Mouse (Mus musculus) liver, adult 2 months (tissue): ENCODE data around the gene Mark3. TPM values are rescaled to one million over a fixed set of nuclear protein-coding genes. Genes with fewer than 3 reads are reported as not detected.

Experiments used
- DNase-seq: peaks from one replicate; pipeline ENCODE4 v3.0.0-alpha.2; 2011; ENCODE audit warnings: low read depth, low spot score; ENCODE audit errors: extremely low read depth
- H3K27ac ChIP-seq: fragments of 200-500 bp; replicated peaks from 2 replicates; pipeline ENCODE4 v1.5.1; 2012; ENCODE audit warnings: low read depth, mild to moderate bottlenecking, control low read depth, inconsistent platforms, low read length; ENCODE audit not compliant: insufficient read depth
- H3K27me3 ChIP-seq: fragments of 200-500 bp; 2 replicates; pipeline ENCODE4 v1.6.1; 2012; ENCODE audit warnings: mild to moderate bottlenecking, moderate library complexity, low read length, inconsistent platforms; ENCODE audit not compliant: control insufficient read depth, insufficient read depth
- H3K36me3 ChIP-seq: fragments of 200-500 bp; 2 replicates; pipeline ENCODE4 v1.6.1; 2012; ENCODE audit warnings: low read length, inconsistent platforms; ENCODE audit not compliant: control insufficient read depth, insufficient read depth
- H3K4me1 ChIP-seq: fragments of 200-500 bp; 2 replicates; pipeline ENCODE4 v1.6.1; 2011; ENCODE audit warnings: low read length; ENCODE audit not compliant: control insufficient read depth, insufficient read depth
- H3K4me3 ChIP-seq: fragments of 200-500 bp; 2 replicates; pipeline ENCODE4 v1.5.1; 2011; ENCODE audit warnings: low read depth, mild to moderate bottlenecking, control low read depth, low read length, moderate library complexity; ENCODE audit not compliant: insufficient read depth
- H3K79me2 ChIP-seq: fragments of 200-500 bp; 2 replicates; pipeline ENCODE4 v1.6.1; 2012; ENCODE audit warnings: inconsistent platforms, mild to moderate bottlenecking, low read length, moderate library complexity; ENCODE audit not compliant: control insufficient read depth, insufficient read depth
- H3K9ac ChIP-seq: fragments of 200-500 bp; 2 replicates; pipeline ENCODE4 v1.6.1; 2012; ENCODE audit warnings: low read depth, mild to moderate bottlenecking, control low read depth, inconsistent platforms, low read length
- CTCF ChIP-seq: fragments of 200-500 bp; IDR thresholded peaks from 2 replicates; pipeline ENCODE4 v1.5.1; 2011; ENCODE audit warnings: low read depth, low read length, control low read depth
- POLR2A ChIP-seq: fragments of 200-500 bp; IDR thresholded peaks from 2 replicates; pipeline ENCODE4 v1.6.1; 2011; ENCODE audit warnings: low read length, control low read depth; ENCODE audit not compliant: insufficient read depth; ENCODE audit errors: extremely low read depth
- WGBS: fragments of 180-500 bp; shearing (Covaris S2); methylation state at CpG from one replicate; pipeline ENCODE4 v1.1.7; 2018; 5-methylcytosine and 5-hydroxymethylcytosine counted together
- polyA plus RNA-seq: library from polyadenylated mRNA; depleted of rRNA; stranded (reverse); fragments of >200 nt; gene quantifications from 2 replicates; pipeline ENCODE4 v1.2.3, GENCODE M21; 2012
- total RNA-seq: library from RNA; depleted of rRNA; stranded (reverse); fragments of >200 nt; gene quantifications from 2 replicates; pipeline ENCODE4 v1.2.3, GENCODE M21; 2014

Mark3 gene
- total and polyA plus RNA-seq, 2 experiments = 15.9 to 30.9 TPM

DNA sequence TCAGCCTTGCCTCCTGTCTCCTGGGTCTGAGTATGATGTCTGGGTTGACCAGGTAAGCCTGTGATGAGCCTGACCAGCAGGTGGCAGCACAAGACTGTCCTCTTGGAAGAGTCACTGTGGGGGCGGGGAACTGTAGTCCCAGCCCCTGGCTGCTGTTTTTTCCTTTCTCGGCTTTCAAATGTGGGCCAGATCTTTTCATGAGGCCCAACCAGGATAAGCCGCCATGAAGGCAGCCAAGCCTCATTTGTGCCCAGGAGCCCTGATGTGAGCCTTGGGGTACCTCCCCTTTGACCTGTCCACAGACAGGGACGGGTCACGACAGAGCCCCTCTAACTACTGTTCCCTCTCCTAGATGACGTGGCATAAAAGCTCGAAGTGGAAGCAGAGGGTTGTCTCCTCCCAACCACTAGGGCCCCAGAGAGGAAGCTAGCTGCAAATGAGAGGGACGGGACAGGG lies 94.2 kb downstream of the Mark3 start:
- peaks cover 12% of the 10 kb centered on the region for H3K4me1 ChIP-seq
- H3K27ac ChIP-seq = peak overlapping the region; percentile 32
- no peaks in the 10 kb centered on the region for H3K79me2 ChIP-seq
- H3K9ac ChIP-seq = peak overlapping the region; percentile 9; the same call in 1 of the 2 replicates
- DNase-seq = peak; percentile 67
- peak; percentile 98 for TF ChIP-seq CTCF
- no peak for TF ChIP-seq POLR2A
- peaks cover 16% of the 10 kb centered on the region for H3K27me3 ChIP-seq
- no peak overlapping the region for H3K4me3 ChIP-seq
- H3K36me3 ChIP-seq = no peaks in the 10 kb centered on the region
- WGBS = 11% methylated on average over 8 of the region's 8 CpGs

DNA sequence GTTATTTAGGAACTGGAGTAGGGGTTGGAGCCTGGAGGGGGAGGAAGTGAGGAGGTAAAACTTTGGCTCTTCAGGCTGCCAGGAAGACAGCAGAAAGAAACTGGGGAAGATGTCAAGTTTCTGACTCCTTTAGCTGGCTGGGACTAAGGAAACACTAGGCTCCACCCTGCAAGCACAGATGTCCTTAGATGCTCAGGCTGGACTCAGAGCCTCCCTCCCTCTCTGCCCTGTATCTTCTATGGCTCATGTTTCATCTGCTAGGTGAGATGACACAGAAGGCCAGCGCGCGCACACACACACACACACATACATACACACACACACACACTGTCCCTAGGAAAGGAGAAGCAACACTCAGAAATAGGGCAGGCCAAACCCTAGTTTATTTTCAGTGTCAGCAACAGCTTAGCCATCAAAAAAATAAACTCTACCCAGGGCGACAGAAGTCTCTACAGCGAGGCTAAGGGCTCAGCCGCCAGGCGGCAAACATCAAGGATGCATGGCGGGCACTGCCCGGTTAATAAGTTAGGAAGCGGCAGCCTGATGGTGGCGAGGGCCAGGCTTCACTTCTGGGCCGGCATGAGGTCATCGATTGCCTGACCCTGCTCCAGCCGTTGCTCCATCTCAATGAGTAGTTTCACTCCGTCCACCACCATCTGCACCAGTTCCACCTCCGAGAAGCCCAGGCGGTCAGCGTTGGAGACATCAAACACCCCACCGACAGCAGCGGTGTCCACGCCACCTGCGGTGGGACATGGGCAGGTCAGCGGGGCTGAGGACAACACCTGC lies 94.9 kb downstream of the Mark3 start:
- 23% methylated on average over 23 of the region's 23 CpGs for WGBS
- Histone ChIP-seq H3K27ac (peak overlapping the region; percentile 64), H3K79me2 (no peaks in the 10 kb centered on the region), H3K4me1 (peaks cover 12% of the 10 kb centered on the region), H3K4me3 (peak overlapping the region; percentile 5; the same call in 1 of the 2 replicates), H3K27me3 (peaks cover 16% of the 10 kb centered on the region), H3K36me3 (no peaks in the 10 kb centered on the region), H3K9ac (0 out of 2 replicates have a peak overlapping the region, but pooled peaks have one; percentile 9)
- TF ChIP-seq POLR2A (no peak), CTCF (peak; percentile 39)
- DNase-seq = peak; percentile 68

DNA sequence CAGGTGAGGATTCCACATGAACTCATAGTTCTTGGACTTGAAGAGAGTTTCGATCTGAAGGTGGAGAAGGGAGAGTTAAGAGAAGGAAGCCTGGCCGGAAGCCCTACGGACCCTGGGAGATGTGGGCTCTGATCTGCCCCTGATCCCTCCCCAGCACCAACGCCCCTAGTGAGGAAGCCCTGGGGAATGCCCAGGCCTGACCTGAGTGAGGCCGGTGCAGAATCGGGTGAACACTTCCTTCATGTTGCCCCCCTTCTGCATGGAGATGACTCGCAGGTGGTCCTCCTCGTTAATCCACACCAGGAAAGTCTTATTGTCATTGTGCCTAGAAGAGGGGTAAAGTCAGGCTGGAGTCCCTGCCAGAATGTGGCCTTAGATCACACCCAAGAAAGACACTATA lies 95.6 kb downstream of the Mark3 start:
- 69% methylated on average over 8 of the region's 8 CpGs for WGBS
- no peaks in the 10 kb centered on the region for H3K36me3 ChIP-seq
- no peak overlapping the region for H3K27ac ChIP-seq
- no peak overlapping the region for H3K4me3 ChIP-seq
- no peak overlapping the region for H3K9ac ChIP-seq
- no peaks in the 10 kb centered on the region for H3K79me2 ChIP-seq
- DNase-seq = no peak
- H3K4me1 ChIP-seq = peaks cover 12% of the 10 kb centered on the region
- TF ChIP-seq CTCF (no peak), POLR2A (no peak)
- H3K27me3 ChIP-seq = peaks cover 16% of the 10 kb centered on the region

DNA sequence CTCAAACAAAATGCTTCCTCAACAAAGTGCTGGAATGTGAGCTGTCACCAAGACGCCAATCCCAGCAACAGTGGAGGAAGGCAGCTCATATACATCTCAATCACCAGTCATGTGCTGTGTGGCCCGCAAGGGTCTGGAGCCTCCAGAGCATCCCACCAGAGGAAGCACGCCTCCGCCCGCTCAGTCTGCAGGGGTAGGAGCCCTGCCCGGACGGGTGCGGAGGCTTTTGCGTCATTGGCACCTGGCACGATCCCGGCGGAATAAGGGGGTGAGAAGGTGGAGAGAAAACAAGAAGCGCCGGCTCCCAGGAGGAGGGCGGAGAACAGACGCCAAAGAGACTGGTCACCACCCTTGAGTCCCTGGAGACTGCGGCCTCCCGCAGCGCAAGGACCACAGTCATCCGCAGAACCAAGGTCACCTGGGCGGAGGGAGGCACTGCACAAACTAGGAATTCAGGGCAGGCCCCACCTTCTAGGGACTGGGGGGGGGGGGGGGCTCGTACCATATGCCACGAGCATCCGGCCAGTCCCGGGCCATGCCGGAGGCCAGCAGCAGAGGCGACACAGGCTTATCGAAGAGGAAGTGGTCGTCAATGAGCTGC lies 96.1 kb downstream of the Mark3 start:
- Histone ChIP-seq H3K27ac (no peak overlapping the region), H3K4me1 (peaks cover 12% of the 10 kb centered on the region), H3K27me3 (peaks cover 16% of the 10 kb centered on the region), H3K79me2 (no peaks in the 10 kb centered on the region), H3K4me3 (peak overlapping the region; percentile 66; the same call in 1 of the 2 replicates), H3K36me3 (no peaks in the 10 kb centered on the region), H3K9ac (no peak overlapping the region)
- DNase-seq = no peak
- 39% methylated on average over 29 of the region's 29 CpGs for WGBS
- TF ChIP-seq POLR2A (no peak), CTCF (no peak)

DNA sequence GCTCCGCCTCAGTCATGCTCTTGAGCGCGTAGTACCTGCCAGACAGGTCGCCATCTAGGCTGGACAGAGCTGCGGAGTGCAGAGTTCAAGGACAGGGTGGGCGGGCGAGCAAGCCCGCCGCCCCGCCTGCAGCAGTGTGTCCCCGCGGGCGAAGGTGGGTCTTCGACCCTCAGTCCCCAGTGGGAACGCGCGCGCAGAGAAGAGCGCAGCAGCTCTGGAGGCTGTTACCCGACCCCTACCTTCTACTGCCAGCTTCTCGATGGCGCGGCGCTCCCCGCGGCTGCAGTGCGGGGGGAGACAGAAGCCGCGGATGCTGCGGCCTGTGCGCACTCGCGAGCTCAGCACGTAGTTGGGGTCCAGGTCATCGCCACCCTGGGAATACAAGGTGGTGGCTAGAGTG lies 96.7 kb downstream of the Mark3 start:
- H3K9ac ChIP-seq = peak overlapping the region; percentile 62
- H3K4me1 ChIP-seq = peaks cover 12% of the 10 kb centered on the region
- no peak for DNase-seq
- no peaks in the 10 kb centered on the region for H3K36me3 ChIP-seq
- WGBS = 5% methylated on average over 33 of the region's 35 CpGs
- TF ChIP-seq CTCF = no peak
- no peak for TF ChIP-seq POLR2A
- no peaks in the 10 kb centered on the region for H3K79me2 ChIP-seq
- no peak overlapping the region for H3K27ac ChIP-seq
- H3K27me3 ChIP-seq = peaks cover 16% of the 10 kb centered on the region
- peak overlapping the region; percentile 66; the same call in 1 of the 2 replicates for H3K4me3 ChIP-seq

DNA sequence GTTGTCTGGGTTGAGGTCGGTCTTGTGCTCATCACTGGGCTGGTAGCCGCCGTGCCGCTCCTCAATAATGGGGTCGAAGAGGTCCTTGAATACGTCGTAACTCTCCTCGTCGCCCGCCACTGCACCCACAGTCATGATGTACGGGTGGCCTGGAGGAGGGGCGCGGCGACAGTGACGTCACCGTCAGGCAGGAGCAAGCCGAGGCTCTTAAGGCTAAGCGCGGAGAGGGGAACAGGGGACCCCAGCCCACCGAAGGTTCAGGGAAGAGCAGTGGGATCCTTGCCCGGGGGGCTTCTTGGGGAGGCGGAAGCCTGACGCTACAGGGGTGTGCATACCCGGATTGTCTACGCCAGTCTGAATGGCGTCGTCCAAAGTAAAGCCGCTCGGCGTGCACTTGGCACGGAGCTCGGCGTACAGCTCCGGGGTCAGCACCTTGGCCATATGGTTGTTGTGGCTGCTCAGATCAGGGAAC lies 97.1 kb downstream of the Mark3 start:
- no peaks in the 10 kb centered on the region for H3K79me2 ChIP-seq
- no peak overlapping the region for H3K27ac ChIP-seq
- H3K4me1 ChIP-seq = peaks cover 12% of the 10 kb centered on the region
- H3K4me3 ChIP-seq = peak overlapping the region; percentile 66
- H3K36me3 ChIP-seq = no peaks in the 10 kb centered on the region
- peak overlapping the region; percentile 62 for H3K9ac ChIP-seq
- WGBS = 2% methylated on average over 34 of the region's 34 CpGs
- no peak for TF ChIP-seq CTCF
- TF ChIP-seq POLR2A = no peak
- no peak for DNase-seq
- H3K27me3 ChIP-seq = peaks cover 16% of the 10 kb centered on the region
